Mouse (Mus musculus) skeletal muscle tissue, adult 2 months (tissue): ENCODE results near the gene Rai1.

Source experiments
- DNase-seq: peaks from one replicate; pipeline ENCODE4 v3.0.0-alpha.2; 2012; ENCODE audit warnings: low read depth, low spot score

Rai1 gene

GRCm38 (mm10) chr11:60219609-60220008 is 114.8 kb downstream of the Rai1 start:
- DNase-seq, result no peak

- peak; percentile 86 for DNase-seq
Measured at GRCm38 (mm10) chr11:60220291-60220804, 115.5 kb downstream of the Rai1 start.

GRCm38 (mm10) chr11:60221425-60221824 is 116.6 kb downstream of the Rai1 start:
- no peak for DNase-seq

- no peak for DNase-seq
Measured at GRCm38 (mm10) chr11:60222085-60222468, 117.3 kb downstream of the Rai1 start.

GRCm38 (mm10) chr11:60222469-60223236 is 117.8 kb downstream of the Rai1 start, which contains the start of gene Srebf1:
Gene Srebf1 (minus strand): TSS chr11:60222581.
- DNase-seq, result peak; percentile 78

GRCm38 (mm10) chr11:60224676-60225075 is 119.9 kb downstream of the Rai1 start:
- DNase-seq, result no peak

- no peak for DNase-seq
Measured at GRCm38 (mm10) chr11:60225874-60226273, 121.1 kb downstream of the Rai1 start.

GRCm38 (mm10) chr11:60228525-60228924 is 123.7 kb downstream of the Rai1 start:
- no peak for DNase-seq

- DNase-seq, result no peak
Measured at GRCm38 (mm10) chr11:60229821-60230220, 125.0 kb downstream of the Rai1 start.

GRCm38 (mm10) chr11:60230512-60230911 is 125.7 kb downstream of the Rai1 start:
- no peak for DNase-seq

GRCm38 (mm10) chr11:60231326-60231725 is 126.5 kb downstream of the Rai1 start:
- DNase-seq, result no peak

- DNase-seq, result no peak
Measured at GRCm38 (mm10) chr11:60231951-60232350, 127.1 kb downstream of the Rai1 start.

GRCm38 (mm10) chr11:60232441-60233058 is 127.7 kb downstream of the Rai1 start:
- DNase-seq, result no peak

- no peak for DNase-seq
Measured at GRCm38 (mm10) chr11:60233235-60233634, 128.4 kb downstream of the Rai1 start.

- DNase-seq, result no peak
Measured at GRCm38 (mm10) chr11:60235351-60235750, 130.5 kb downstream of the Rai1 start.

- DNase-seq, result no peak
Measured at GRCm38 (mm10) chr11:60240509-60240908, 135.7 kb downstream of the Rai1 start.

GRCm38 (mm10) chr11:60244503-60245143 is 139.8 kb downstream of the Rai1 start:
- no peak for DNase-seq

- no peak for DNase-seq
Measured at GRCm38 (mm10) chr11:60246077-60246476, 141.3 kb downstream of the Rai1 start.

- DNase-seq, result no peak
Measured at GRCm38 (mm10) chr11:60247753-60248550, 143.1 kb downstream of the Rai1 start.
